Mouse (Mus musculus): ENCODE data around the gene Tex30.

The Tex30 gene

GRCm38 (mm10) chr1:44042555-44042915 lies 59.7 kb downstream of the Tex30 start:
- DNase-seq (ENCODE audit: low read depth, low spot score) = no peak

GRCm38 (mm10) chr1:44041797-44042554 lies 60.3 kb downstream of the Tex30 start:
- DNase-seq (ENCODE audit: low read depth, low spot score) = peak; percentile 76

Measured in 3T3-L1 (cell line).